ENCODE assay signal across 22 mouse cellular contexts in the genomic region with DNA sequence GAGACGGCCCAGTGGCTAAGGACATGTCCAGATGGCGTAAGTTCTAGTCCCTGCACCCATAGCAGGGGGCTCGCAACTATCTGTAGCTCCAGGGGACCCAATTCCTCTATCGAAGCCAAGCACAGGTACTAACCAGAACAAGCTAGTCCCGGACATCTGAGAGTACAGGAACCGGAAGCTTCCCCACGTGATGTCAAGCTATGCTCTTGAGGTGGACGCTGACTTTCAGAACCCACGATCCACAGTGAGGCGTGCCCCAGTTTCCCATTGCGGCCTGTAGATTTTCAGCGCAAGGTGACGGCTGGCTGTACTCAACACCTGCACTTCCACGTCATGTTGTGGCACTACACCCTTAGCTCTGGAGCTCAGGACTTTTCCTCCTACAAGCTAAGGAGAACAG. TPM values are rescaled to one million over a fixed set of nuclear protein-coding genes. Genes with fewer than 3 reads are reported as not detected.
DNase-seq lines count a peak whose midpoint lies in the region; ATAC-seq and TF ChIP-seq lines count a peak whose summit lies in the region.
"Had no signal": no experiment of that assay in that cellular context is flagged by ENCODE, and none has a peak within 500 bp of the region (broad histone marks: within the 10 kb centered on the region; RNA-seq: fewer than 3 reads in every experiment).

No protein-coding gene starts in this region.

- no peak overlapping the region for H3K4me3 ChIP-seq in forebrain, embryonic 10.5 days
- H3K4me3 ChIP-seq in forebrain, postnatal 0 days (ENCODE audit: low read depth, low read length): no peak overlapping the region
- H3K4me3 ChIP-seq in hindbrain, embryonic 13.5 days: no peak overlapping the region
- no peak overlapping the region for H3K4me3 ChIP-seq in hindbrain, embryonic 11.5 days (ENCODE audit: low read depth, low read length)
- H3K4me3 ChIP-seq: embryonic facial prominence, embryonic 10.5 days; heart, adult 2 months; heart, embryonic 15.5 days; hindbrain, embryonic 15.5 days had no signal

- no peak for DNase-seq in forebrain, embryonic 10.5 days (ENCODE audit: extremely low spot score, low spot score)
- no peak for DNase-seq in forebrain, postnatal 0 days
- DNase-seq in hindbrain, embryonic 11.5 days (ENCODE audit: low spot score): no peak
- DNase-seq in ZHBTc4 (ENCODE audit: low read depth, low spot score): peak; percentile 82
- DNase-seq in spleen, postnatal 10 days (ENCODE audit: low spot score in 2 of 2): no peak
- DNase-seq: adrenal gland, adult 8-10 months; adrenal gland, postnatal 36 days; B cell, adult 2 months; cerebellum, adult 2 months; cerebellum, postnatal 10 days; gastrocnemius, postnatal 14 days; heart, adult 2 months; heart, postnatal 14 days; kidney, adult 11 months; kidney, adult 9 months had no signal

- no peak for TF ChIP-seq CTCF in forebrain, postnatal 0 days (IDR thresholded peaks at IDR 0.05; ENCODE audit: low read depth)

- 93% methylated on average over 14 of the region's 14 CpGs for WGBS in forebrain, embryonic 10.5 days
- WGBS in forebrain, postnatal 0 days: 93% methylated on average over 14 of the region's 14 CpGs
- WGBS in hindbrain, embryonic 13.5 days: 93% methylated on average over 14 of the region's 14 CpGs
- WGBS in hindbrain, embryonic 11.5 days: 93% methylated on average over 14 of the region's 14 CpGs

- H3K4me1 ChIP-seq in forebrain, embryonic 10.5 days: peaks cover 42% of the 10 kb centered on the region
- peaks cover 9% of the 10 kb centered on the region; the same call in 1 of the 2 replicates for H3K4me1 ChIP-seq in forebrain, postnatal 0 days (ENCODE audit: insufficient read depth)
- peaks cover 78% of the 10 kb centered on the region for H3K4me1 ChIP-seq in hindbrain, embryonic 13.5 days (replicated peaks)
- peaks cover 17% of the 10 kb centered on the region for H3K4me1 ChIP-seq in hindbrain, embryonic 11.5 days (replicated peaks; ENCODE audit: control insufficient read depth, insufficient read depth, low read length)

- no peak overlapping the region for H3K4me2 ChIP-seq in forebrain, postnatal 0 days (ENCODE audit: low read depth)
- H3K4me2 ChIP-seq in hindbrain, embryonic 13.5 days: no peak overlapping the region
- no peak overlapping the region for H3K4me2 ChIP-seq in hindbrain, embryonic 11.5 days (replicated peaks; ENCODE audit: low read depth, low read length)
- H3K4me2 ChIP-seq: heart, embryonic 11.5 days; heart, embryonic 15.5 days; hindbrain, embryonic 15.5 days had no signal

- H3K9me3 ChIP-seq in forebrain, embryonic 10.5 days: no peaks in the 10 kb centered on the region
- no peaks in the 10 kb centered on the region for H3K9me3 ChIP-seq in forebrain, postnatal 0 days (ENCODE audit: low read length)
- no peaks in the 10 kb centered on the region for H3K9me3 ChIP-seq in hindbrain, embryonic 13.5 days
- no peaks in the 10 kb centered on the region for H3K9me3 ChIP-seq in hindbrain, embryonic 11.5 days (ENCODE audit: control insufficient read depth, low read length)
- H3K9me3 ChIP-seq: embryonic facial prominence, embryonic 10.5 days; heart, embryonic 15.5 days; hindbrain, embryonic 15.5 days had no signal

- peak overlapping the region; percentile 16; the same call in 1 of the 2 replicates for H3K27ac ChIP-seq in forebrain, embryonic 10.5 days
- H3K27ac ChIP-seq in forebrain, postnatal 0 days (ENCODE audit: low read depth, low read length): no peak overlapping the region
- H3K27ac ChIP-seq in hindbrain, embryonic 13.5 days: peak overlapping the region; percentile 88; the same call in 1 of the 2 replicates
- no peak overlapping the region for H3K27ac ChIP-seq in hindbrain, embryonic 11.5 days (ENCODE audit: low read depth, low read length)
- H3K27ac ChIP-seq: heart, adult 2 months; heart, embryonic 15.5 days had no signal

- no peak for ATAC-seq in forebrain, postnatal 0 days
- ATAC-seq in hindbrain, embryonic 13.5 days (ENCODE audit: low FRiP score): no peak
- no peak for ATAC-seq in hindbrain, embryonic 11.5 days (ENCODE audit: low FRiP score)
- no peak for ATAC-seq in frontal cortex, adult (ENCODE audit: low TSS enrichment)
- ATAC-seq: CD4-positive, CD25-positive, alpha-beta regulatory T cell, adult 4 months had no signal

- no peak overlapping the region for H3K9ac ChIP-seq in forebrain, postnatal 0 days
- H3K9ac ChIP-seq in hindbrain, embryonic 13.5 days: no peak overlapping the region
- no peak overlapping the region for H3K9ac ChIP-seq in hindbrain, embryonic 11.5 days (ENCODE audit: low read depth, low read length)
- H3K9ac ChIP-seq: heart, embryonic 15.5 days; hindbrain, embryonic 15.5 days had no signal

- H3K27me3 ChIP-seq in forebrain, embryonic 10.5 days (ENCODE audit: poor library complexity, severe bottlenecking): no peaks in the 10 kb centered on the region
- H3K27me3 ChIP-seq in forebrain, postnatal 0 days (ENCODE audit: insufficient read depth, low read length): no peaks in the 10 kb centered on the region
- no peaks in the 10 kb centered on the region for H3K27me3 ChIP-seq in hindbrain, embryonic 13.5 days
- no peaks in the 10 kb centered on the region for H3K27me3 ChIP-seq in hindbrain, embryonic 11.5 days (ENCODE audit: control insufficient read depth, insufficient read depth, low read length)
- H3K27me3 ChIP-seq: heart, embryonic 15.5 days; hindbrain, embryonic 15.5 days had no signal

- peaks cover 66% of the 10 kb centered on the region for H3K36me3 ChIP-seq in forebrain, embryonic 10.5 days (replicated peaks)
- H3K36me3 ChIP-seq in forebrain, postnatal 0 days (ENCODE audit: insufficient read depth): peaks cover 31% of the 10 kb centered on the region
- peaks cover 46% of the 10 kb centered on the region for H3K36me3 ChIP-seq in hindbrain, embryonic 13.5 days
- 0 out of 2 replicates have a peak, but pooled peaks cover 6% of the 10 kb centered on the region for H3K36me3 ChIP-seq in hindbrain, embryonic 11.5 days (ENCODE audit: control insufficient read depth, insufficient read depth, low read length)

RNA-seq across cellular contexts. Expression of a gene that starts 27.4 kb away (rescaled TPM):
- 209 and 210 TPM in 2 replicates for polyA plus RNA-seq in forebrain, embryonic 10.5 days (2016; fragmentation: Nextera tagmentation; extraction: Ambion mirVana)
- 159 and 178 TPM in 2 replicates for total RNA-seq in forebrain, postnatal 0 days (2014; rRNA removed)
- polyA plus RNA-seq in forebrain, postnatal 0 days (2015; fragmentation: Nextera tagmentation; extraction: Ambion mirVana): 148 and 167 TPM in 2 replicates
- polyA plus RNA-seq in hindbrain, embryonic 13.5 days (2015; fragmentation: Nextera tagmentation; extraction: Ambion mirVana): 176 and 190 TPM in 2 replicates
- 192 and 230 TPM in 2 replicates for polyA plus RNA-seq in hindbrain, embryonic 11.5 days (2014; fragmentation: Nextera tagmentation; extraction: Ambion mirVana)

RNA-seq across cellular contexts. Expression of a gene that starts 48.7 kb away (rescaled TPM):
- 0.74 and 0.82 TPM in 2 replicates for polyA plus RNA-seq in forebrain, embryonic 10.5 days (2016; fragmentation: Nextera tagmentation; extraction: Ambion mirVana)
- total RNA-seq in forebrain, postnatal 0 days (2014; rRNA removed): 1.1 and 1.3 TPM in 2 replicates
- polyA plus RNA-seq in forebrain, postnatal 0 days (2015; fragmentation: Nextera tagmentation; extraction: Ambion mirVana): 1.8 and 2.4 TPM in 2 replicates
- 1.7 and 1.9 TPM in 2 replicates for polyA plus RNA-seq in hindbrain, embryonic 13.5 days (2015; fragmentation: Nextera tagmentation; extraction: Ambion mirVana)
- 0.96 and 1.0 TPM in 2 replicates for polyA plus RNA-seq in hindbrain, embryonic 11.5 days (2014; fragmentation: Nextera tagmentation; extraction: Ambion mirVana)

Comparison
In these comparisons a context has a peak if more than half of its experiments do, and no peak if none do; other contexts are left out.
1. H3K27ac ChIP-seq: peak in forebrain, embryonic 10.5 days (single experiment) and hindbrain, embryonic 13.5 days (single experiment); none in forebrain, postnatal 0 days (single experiment) and hindbrain, embryonic 11.5 days (single experiment).